Mouse (Mus musculus) ZHBTc4 (cell line): Measurements from ENCODE around the gene Ghitm.
"Not testable (repeated sequence)": the region's sequence is repeated elsewhere in the genome, so short reads cannot be mapped to it uniquely, and the experiment has no call there.

Experiments
- DNase-seq: peaks from one replicate; pipeline ENCODE4 v3.0.0-alpha.2; 2011; ENCODE audit warnings: low read depth, low spot score

The Ghitm gene

GRCm38 (mm10) chr14:37135127-37135593 lies at the start of gene Ghitm:
Ghitm (minus strand) TSS chr14:37135272.
- peak; percentile 99 for DNase-seq

- DNase-seq = no peak
Observed at GRCm38 (mm10) chr14:37184871-37185270, 49.8 kb upstream of the Ghitm start.

GRCm38 (mm10) chr14:37174484-37174883 lies 39.4 kb upstream of the Ghitm start:
- peak; percentile 59 for DNase-seq

- peak; percentile 33 for DNase-seq
Observed at GRCm38 (mm10) chr14:37165266-37165926, 30.3 kb upstream of the Ghitm start.

GRCm38 (mm10) chr14:37164392-37165032 lies 29.4 kb upstream of the Ghitm start:
- no peak for DNase-seq

- no peak for DNase-seq
Observed at GRCm38 (mm10) chr14:37163277-37163956, 28.3 kb upstream of the Ghitm start.

- peak; percentile 48 for DNase-seq
Observed at GRCm38 (mm10) chr14:37154391-37154790, 19.3 kb upstream of the Ghitm start.

GRCm38 (mm10) chr14:37139051-37139710 lies 4.1 kb upstream of the Ghitm start:
- DNase-seq = peak; percentile 35

GRCm38 (mm10) chr14:37137596-37137995 lies 2.5 kb upstream of the Ghitm start:
- not testable (repeated sequence) for DNase-seq

- no peak for DNase-seq
Observed at GRCm38 (mm10) chr14:37136110-37136509, 1.0 kb upstream of the Ghitm start.

- DNase-seq = no peak
Observed at GRCm38 (mm10) chr14:37135671-37136070, 599 bp upstream of the Ghitm start.

GRCm38 (mm10) chr14:37134304-37135126 lies 557 bp downstream of the Ghitm start:
- peak; percentile 63 for DNase-seq

- peak; percentile 72 for DNase-seq
Observed at GRCm38 (mm10) chr14:37127652-37128051, 7.4 kb downstream of the Ghitm start.

- no peak for DNase-seq
Observed at GRCm38 (mm10) chr14:37119233-37119632, 15.8 kb downstream of the Ghitm start.

GRCm38 (mm10) chr14:37113922-37114321 lies 21.1 kb downstream of the Ghitm start, which contains the start of gene 2610528A11Rik:
2610528A11Rik (minus strand) TSS chr14:37114022.
- DNase-seq = no peak

GRCm38 (mm10) chr14:37112931-37113330 lies 22.1 kb downstream of the Ghitm start:
- no peak for DNase-seq

- DNase-seq = no peak
Observed at GRCm38 (mm10) chr14:37111371-37111770, 23.7 kb downstream of the Ghitm start.

- no peak for DNase-seq
Observed at GRCm38 (mm10) chr14:37110456-37110855, 24.6 kb downstream of the Ghitm start.

GRCm38 (mm10) chr14:37109975-37110374 lies 25.1 kb downstream of the Ghitm start:
- DNase-seq = peak; percentile 41

GRCm38 (mm10) chr14:37109460-37109859 lies 25.6 kb downstream of the Ghitm start:
- DNase-seq = no peak

GRCm38 (mm10) chr14:37105846-37106245 lies 29.2 kb downstream of the Ghitm start:
- no peak for DNase-seq
